Mouse (Mus musculus): ENCODE measurements around the gene Apol9b. TPM values are rescaled to one million over a fixed set of nuclear protein-coding genes. Genes with fewer than 3 reads are reported as not detected.

Gene Apol9b
- polyA plus RNA-seq, 1 experiment from 2014 or later: 0.45 TPM

- no peak for DNase-seq (ENCODE audit: low spot score)
- Histone ChIP-seq H3K27me3 (ENCODE audit: control insufficient read depth, insufficient read depth, low read length) (no peaks in the 10 kb centered on the region), H3K9ac (ENCODE audit: low read length) (no peak overlapping the region), H3K4me1 (replicated peaks; ENCODE audit: control insufficient read depth, insufficient read depth) (no peaks in the 10 kb centered on the region), H3K4me3 (ENCODE audit: low read depth, low read length) (no peak overlapping the region), H3K4me2 (replicated peaks; ENCODE audit: low read depth) (no peak overlapping the region), H3K36me3 (ENCODE audit: control insufficient read depth, insufficient read depth, low read length) (peaks cover 77% of the 10 kb centered on the region), H3K9me3 (ENCODE audit: control insufficient read depth, low read length) (no peaks in the 10 kb centered on the region), H3K27ac (replicated peaks) (peak overlapping the region; percentile 65)
- 62% methylated on average over 13 of the region's 13 CpGs for WGBS
- peak; percentile 8; the same call in 1 of the 2 replicates for ATAC-seq (ENCODE audit: low FRiP score, low TSS enrichment)
- TF ChIP-seq CTCF (IDR thresholded peaks at IDR 0.05; ENCODE audit: low read depth): no peak
- no peak for TF ChIP-seq EP300 (optimal IDR thresholded peaks at IDR 0.05)
Measured at GRCm38 (mm10) chr15:77764391-77765006, 35.7 kb downstream of the Apol9b start.

GRCm38 (mm10) chr15:77765484-77766093, 36.8 kb downstream of the Apol9b start:
- Histone ChIP-seq H3K27me3 (ENCODE audit: control insufficient read depth, insufficient read depth, low read length) (no peaks in the 10 kb centered on the region), H3K4me2 (replicated peaks; ENCODE audit: low read depth) (no peak overlapping the region), H3K4me1 (replicated peaks; ENCODE audit: control insufficient read depth, insufficient read depth) (no peaks in the 10 kb centered on the region), H3K9me3 (ENCODE audit: control insufficient read depth, low read length) (no peaks in the 10 kb centered on the region), H3K4me3 (ENCODE audit: low read depth, low read length) (no peak overlapping the region), H3K36me3 (ENCODE audit: control insufficient read depth, insufficient read depth, low read length) (peaks cover 83% of the 10 kb centered on the region), H3K9ac (ENCODE audit: low read length) (no peak overlapping the region), H3K27ac (replicated peaks) (no peak overlapping the region)
- WGBS: 83% methylated on average over 16 of the region's 16 CpGs
- DNase-seq (ENCODE audit: low spot score) (no peak), ATAC-seq (ENCODE audit: low FRiP score, low TSS enrichment) (no peak)
- no peak for TF ChIP-seq EP300 (optimal IDR thresholded peaks at IDR 0.05)

- Histone ChIP-seq H3K36me3 (ENCODE audit: control insufficient read depth, insufficient read depth, low read length) (peaks cover 90% of the 10 kb centered on the region), H3K9me3 (ENCODE audit: control insufficient read depth, low read length) (no peaks in the 10 kb centered on the region), H3K9ac (ENCODE audit: low read length) (no peak overlapping the region), H3K27ac (replicated peaks) (no peak overlapping the region), H3K4me2 (replicated peaks; ENCODE audit: low read depth) (no peak overlapping the region), H3K27me3 (ENCODE audit: control insufficient read depth, insufficient read depth, low read length) (no peaks in the 10 kb centered on the region), H3K4me1 (replicated peaks; ENCODE audit: control insufficient read depth, insufficient read depth) (no peaks in the 10 kb centered on the region), H3K4me3 (ENCODE audit: low read depth, low read length) (no peak overlapping the region)
- ATAC-seq (ENCODE audit: low FRiP score, low TSS enrichment): no peak
- no peak for DNase-seq (ENCODE audit: low spot score)
- 89% methylated on average over 11 of the region's 11 CpGs for WGBS
- TF ChIP-seq CTCF (IDR thresholded peaks at IDR 0.05; ENCODE audit: low read depth): 0 out of 2 replicates have a peak, but pooled peaks have one; percentile 19
- no peak for TF ChIP-seq EP300 (optimal IDR thresholded peaks at IDR 0.05)
Measured at GRCm38 (mm10) chr15:77766981-77767380, 38.1 kb downstream of the Apol9b start.

- H3K9ac ChIP-seq (ENCODE audit: low read length): no peak overlapping the region
- ATAC-seq (ENCODE audit: low FRiP score, low TSS enrichment) (no peak), DNase-seq (ENCODE audit: low spot score) (no peak)
- no peak overlapping the region for H3K4me3 ChIP-seq (ENCODE audit: low read depth, low read length)
- no peaks in the 10 kb centered on the region for H3K4me1 ChIP-seq (replicated peaks; ENCODE audit: control insufficient read depth, insufficient read depth)
- H3K27me3 ChIP-seq (ENCODE audit: control insufficient read depth, insufficient read depth, low read length): no peaks in the 10 kb centered on the region
- TF ChIP-seq EP300 (optimal IDR thresholded peaks at IDR 0.05) (no peak), CTCF (IDR thresholded peaks at IDR 0.05; ENCODE audit: low read depth) (no peak)
- H3K27ac ChIP-seq (replicated peaks): no peak overlapping the region
- H3K36me3 ChIP-seq (ENCODE audit: control insufficient read depth, insufficient read depth, low read length): peaks cover 85% of the 10 kb centered on the region
- no peaks in the 10 kb centered on the region for H3K9me3 ChIP-seq (ENCODE audit: control insufficient read depth, low read length)
- no peak overlapping the region for H3K4me2 ChIP-seq (replicated peaks; ENCODE audit: low read depth)
- 92% methylated on average over 5 of the region's 5 CpGs for WGBS
Measured at GRCm38 (mm10) chr15:77770341-77770740, 41.5 kb downstream of the Apol9b start.

GRCm38 (mm10) chr15:77770942-77771341, 42.1 kb downstream of the Apol9b start:
- H3K9ac ChIP-seq (ENCODE audit: low read length): no peak overlapping the region
- H3K27ac ChIP-seq (replicated peaks): no peak overlapping the region
- TF ChIP-seq CTCF (IDR thresholded peaks at IDR 0.05; ENCODE audit: low read depth) (no peak), EP300 (optimal IDR thresholded peaks at IDR 0.05) (no peak)
- H3K36me3 ChIP-seq (ENCODE audit: control insufficient read depth, insufficient read depth, low read length): peaks cover 85% of the 10 kb centered on the region
- no peaks in the 10 kb centered on the region for H3K9me3 ChIP-seq (ENCODE audit: control insufficient read depth, low read length)
- H3K4me2 ChIP-seq (replicated peaks; ENCODE audit: low read depth): no peak overlapping the region
- H3K4me3 ChIP-seq (ENCODE audit: low read depth, low read length): no peak overlapping the region
- WGBS: 94% methylated on average over 9 of the region's 9 CpGs
- DNase-seq (ENCODE audit: low spot score) (no peak), ATAC-seq (ENCODE audit: low FRiP score, low TSS enrichment) (no peak)
- no peaks in the 10 kb centered on the region for H3K27me3 ChIP-seq (ENCODE audit: control insufficient read depth, insufficient read depth, low read length)
- H3K4me1 ChIP-seq (replicated peaks; ENCODE audit: control insufficient read depth, insufficient read depth): no peaks in the 10 kb centered on the region

All from stomach, postnatal 0 days (tissue).